Mouse (Mus musculus): ENCODE measurements around the gene Kif24.

Gene Kif24

DNA sequence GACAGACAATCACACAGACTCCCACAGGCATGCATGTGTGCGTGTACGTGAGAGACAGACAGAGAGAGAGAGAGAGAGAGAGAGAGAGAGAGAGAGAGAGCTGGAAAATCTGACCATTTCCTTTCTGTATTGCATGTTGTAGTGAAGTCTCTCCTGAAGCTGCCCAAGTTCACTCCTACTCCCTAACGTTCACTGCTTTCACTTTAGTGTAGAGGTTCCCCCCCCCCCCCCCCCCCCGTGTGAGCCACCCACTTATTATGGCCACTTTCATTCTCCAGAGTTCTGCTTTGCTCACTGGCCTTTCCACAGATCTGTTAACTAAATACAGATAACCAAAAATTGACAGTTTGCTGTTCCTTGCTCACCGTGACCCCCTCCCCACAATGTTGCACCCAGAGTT is 116.8 kb downstream of the Kif24 start:
- no peak for DNase-seq (ENCODE audit: low spot score)

GRCm38 (mm10) chr4:41346011-41346410 is 118.7 kb downstream of the Kif24 start:
- no peak for DNase-seq (ENCODE audit: low spot score)

DNA sequence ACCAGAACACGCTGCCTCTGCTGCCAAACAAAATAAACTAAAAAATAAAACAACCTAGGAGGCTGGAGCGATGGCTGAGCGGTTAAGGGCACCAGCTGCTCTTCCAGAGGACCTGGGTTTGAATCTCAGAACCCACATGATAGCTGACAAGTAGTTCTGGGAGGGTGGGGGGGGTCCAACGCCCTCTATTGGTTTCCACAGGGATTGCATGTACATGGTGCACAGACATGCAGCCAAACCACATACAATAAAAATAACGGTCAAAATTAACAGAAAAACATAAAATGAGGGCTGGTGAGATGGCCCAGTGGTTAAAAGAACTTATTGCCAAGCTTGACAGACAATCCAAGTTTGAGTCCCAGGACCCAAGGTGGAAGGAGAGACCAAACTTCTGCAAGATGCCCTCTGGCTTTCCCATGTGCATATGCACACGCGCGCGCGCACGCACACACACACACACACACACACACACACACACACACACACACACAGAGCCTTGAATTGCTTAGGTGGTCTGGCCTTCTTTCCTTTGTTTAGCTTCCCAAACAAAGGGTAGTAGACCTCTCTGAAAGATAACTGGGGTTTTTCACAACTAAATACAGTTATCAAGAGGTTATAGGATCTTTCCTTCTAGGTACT is 123.7 kb downstream of the Kif24 start:
- no peak for DNase-seq (ENCODE audit: low spot score)
